Mouse (Mus musculus): Measurements from ENCODE around the gene Emsy. TPM values are rescaled to one million over a fixed set of nuclear protein-coding genes. Genes with fewer than 3 reads are reported as not detected.

Gene Emsy
- polyA plus RNA-seq, 1 experiment from 2014 or later: 25.8 TPM

GRCm38 (mm10) chr7:98562186-98562585 lies 94.4 kb downstream of the Emsy start:
- no peaks in the 10 kb centered on the region for H3K27me3 ChIP-seq
- H3K4me2 ChIP-seq (replicated peaks): no peak overlapping the region
- H3K4me3 ChIP-seq (replicated peaks): no peak overlapping the region
- no peak overlapping the region for H3K27ac ChIP-seq (replicated peaks)
- ATAC-seq (ENCODE audit: insufficient number of reproducible peaks, low FRiP score, low TSS enrichment, low read depth): no peak
- H3K4me1 ChIP-seq: peaks cover 11% of the 10 kb centered on the region; the same call in 1 of the 2 replicates
- no peaks in the 10 kb centered on the region for H3K36me3 ChIP-seq
- WGBS: 79% methylated on average over 8 of the region's 8 CpGs
- H3K9me3 ChIP-seq (replicated peaks): no peaks in the 10 kb centered on the region
- H3K9ac ChIP-seq: no peak overlapping the region

- no peaks in the 10 kb centered on the region for H3K9me3 ChIP-seq (replicated peaks)
- H3K4me3 ChIP-seq (replicated peaks): no peak overlapping the region
- no peak overlapping the region for H3K4me2 ChIP-seq (replicated peaks)
- no peak overlapping the region for H3K27ac ChIP-seq (replicated peaks)
- H3K9ac ChIP-seq: no peak overlapping the region
- no peak for ATAC-seq (ENCODE audit: insufficient number of reproducible peaks, low FRiP score, low TSS enrichment, low read depth)
- H3K36me3 ChIP-seq: no peaks in the 10 kb centered on the region
- H3K27me3 ChIP-seq: no peaks in the 10 kb centered on the region
- H3K4me1 ChIP-seq: peaks cover 11% of the 10 kb centered on the region; the same call in 1 of the 2 replicates
- 68% methylated on average over 12 of the region's 12 CpGs for WGBS
Measured at GRCm38 (mm10) chr7:98561556-98562164, 94.9 kb downstream of the Emsy start.

GRCm38 (mm10) chr7:98558128-98558921 lies 98.3 kb downstream of the Emsy start:
- Histone ChIP-seq H3K9me3 (replicated peaks) (no peaks in the 10 kb centered on the region), H3K27me3 (no peaks in the 10 kb centered on the region), H3K9ac (no peak overlapping the region), H3K4me2 (replicated peaks) (no peak overlapping the region), H3K4me3 (replicated peaks) (no peak overlapping the region), H3K4me1 (peaks cover 7% of the 10 kb centered on the region; the same call in 1 of the 2 replicates), H3K36me3 (no peaks in the 10 kb centered on the region), H3K27ac (replicated peaks) (no peak overlapping the region)
- ATAC-seq (ENCODE audit: insufficient number of reproducible peaks, low FRiP score, low TSS enrichment, low read depth): peak; percentile 37; the same call in 1 of the 2 replicates
- 52% methylated on average over 9 of the region's 9 CpGs for WGBS

- Histone ChIP-seq H3K27me3 (no peaks in the 10 kb centered on the region), H3K36me3 (no peaks in the 10 kb centered on the region), H3K27ac (replicated peaks) (no peak overlapping the region), H3K9ac (no peak overlapping the region), H3K9me3 (replicated peaks) (no peaks in the 10 kb centered on the region), H3K4me1 (peaks cover 7% of the 10 kb centered on the region; the same call in 1 of the 2 replicates), H3K4me3 (replicated peaks) (no peak overlapping the region), H3K4me2 (replicated peaks) (no peak overlapping the region)
- no peak for ATAC-seq (ENCODE audit: insufficient number of reproducible peaks, low FRiP score, low TSS enrichment, low read depth)
- 75% methylated on average over 6 of the region's 6 CpGs for WGBS
Measured at GRCm38 (mm10) chr7:98556767-98557394, 99.7 kb downstream of the Emsy start.

GRCm38 (mm10) chr7:98551041-98551440 lies 105.5 kb downstream of the Emsy start:
- H3K4me3 ChIP-seq (replicated peaks): no peak overlapping the region
- no peak overlapping the region for H3K9ac ChIP-seq
- no peak overlapping the region for H3K27ac ChIP-seq (replicated peaks)
- no peaks in the 10 kb centered on the region for H3K36me3 ChIP-seq
- no peak overlapping the region for H3K4me2 ChIP-seq (replicated peaks)
- H3K27me3 ChIP-seq: no peaks in the 10 kb centered on the region
- WGBS: 69% methylated on average over 3 of the region's 3 CpGs
- no peaks in the 10 kb centered on the region for H3K9me3 ChIP-seq (replicated peaks)
- H3K4me1 ChIP-seq: peaks cover 7% of the 10 kb centered on the region
- no peak for ATAC-seq (ENCODE audit: insufficient number of reproducible peaks, low FRiP score, low TSS enrichment, low read depth)

GRCm38 (mm10) chr7:98550596-98550995 lies 106.0 kb downstream of the Emsy start:
- Histone ChIP-seq H3K27ac (replicated peaks) (0 out of 2 replicates have a peak overlapping the region, but pooled peaks have one; percentile 7), H3K27me3 (no peaks in the 10 kb centered on the region), H3K4me1 (peaks cover 7% of the 10 kb centered on the region), H3K4me2 (replicated peaks) (no peak overlapping the region), H3K9ac (no peak overlapping the region), H3K9me3 (replicated peaks) (no peaks in the 10 kb centered on the region), H3K36me3 (no peaks in the 10 kb centered on the region), H3K4me3 (replicated peaks) (no peak overlapping the region)
- peak; percentile 53 for ATAC-seq (ENCODE audit: insufficient number of reproducible peaks, low FRiP score, low TSS enrichment, low read depth)
- 33% methylated on average over 2 of the region's 2 CpGs for WGBS

- ATAC-seq (ENCODE audit: insufficient number of reproducible peaks, low FRiP score, low TSS enrichment, low read depth): 0 out of 2 replicates have a peak, but pooled peaks have one; percentile 18
- WGBS: 52% methylated on average over 3 of the region's 3 CpGs
Measured at GRCm38 (mm10) chr7:98548839-98549238, 107.7 kb downstream of the Emsy start.

GRCm38 (mm10) chr7:98544556-98544955 lies 112.0 kb downstream of the Emsy start:
- WGBS: 67% methylated on average over 3 of the region's 3 CpGs
- ATAC-seq (ENCODE audit: insufficient number of reproducible peaks, low FRiP score, low TSS enrichment, low read depth): no peak
- peaks cover 5% of the 10 kb centered on the region for H3K4me1 ChIP-seq

More at GRCm38 (mm10) chr7:98548839-98549238, 107.7 kb downstream of the Emsy start:
- Histone ChIP-seq H3K9ac (no peak overlapping the region), H3K4me3 (replicated peaks) (no peak overlapping the region), H3K4me2 (replicated peaks) (no peak overlapping the region), H3K27ac (replicated peaks) (no peak overlapping the region), H3K27me3 (no peaks in the 10 kb centered on the region), H3K9me3 (replicated peaks) (no peaks in the 10 kb centered on the region), H3K4me1 (peaks cover 7% of the 10 kb centered on the region), H3K36me3 (no peaks in the 10 kb centered on the region)

GRCm38 (mm10) chr7:98543853-98544370 lies 112.7 kb downstream of the Emsy start:
- Histone ChIP-seq H3K4me2 (replicated peaks) (no peak overlapping the region), H3K36me3 (no peaks in the 10 kb centered on the region), H3K27me3 (no peaks in the 10 kb centered on the region), H3K4me3 (replicated peaks) (no peak overlapping the region), H3K4me1 (peaks cover 5% of the 10 kb centered on the region), H3K27ac (replicated peaks) (no peak overlapping the region), H3K9ac (no peak overlapping the region), H3K9me3 (replicated peaks) (no peaks in the 10 kb centered on the region)
- 56% methylated on average over 11 of the region's 11 CpGs for WGBS
- no peak for ATAC-seq (ENCODE audit: insufficient number of reproducible peaks, low FRiP score, low TSS enrichment, low read depth)

More at GRCm38 (mm10) chr7:98544556-98544955, 112.0 kb downstream of the Emsy start:
- Histone ChIP-seq H3K27ac (replicated peaks) (no peak overlapping the region), H3K4me3 (replicated peaks) (no peak overlapping the region), H3K9ac (no peak overlapping the region), H3K9me3 (replicated peaks) (no peaks in the 10 kb centered on the region), H3K4me2 (replicated peaks) (no peak overlapping the region), H3K36me3 (no peaks in the 10 kb centered on the region), H3K27me3 (no peaks in the 10 kb centered on the region)

- Histone ChIP-seq H3K36me3 (no peaks in the 10 kb centered on the region), H3K27ac (replicated peaks) (no peak overlapping the region), H3K4me2 (replicated peaks) (no peak overlapping the region), H3K27me3 (no peaks in the 10 kb centered on the region), H3K4me1 (peaks cover 12% of the 10 kb centered on the region), H3K4me3 (replicated peaks) (no peak overlapping the region), H3K9me3 (replicated peaks) (no peaks in the 10 kb centered on the region), H3K9ac (no peak overlapping the region)
- no peak for ATAC-seq (ENCODE audit: insufficient number of reproducible peaks, low FRiP score, low TSS enrichment, low read depth)
- 53% methylated on average over 6 of the region's 6 CpGs for WGBS
Measured at GRCm38 (mm10) chr7:98542731-98543142, 113.8 kb downstream of the Emsy start.

- Histone ChIP-seq H3K27me3 (no peaks in the 10 kb centered on the region), H3K27ac (replicated peaks) (no peak overlapping the region), H3K4me1 (peaks cover 17% of the 10 kb centered on the region), H3K9ac (no peak overlapping the region), H3K36me3 (no peaks in the 10 kb centered on the region), H3K4me3 (replicated peaks) (no peak overlapping the region), H3K4me2 (replicated peaks) (no peak overlapping the region), H3K9me3 (replicated peaks) (no peaks in the 10 kb centered on the region)
- WGBS: 87% methylated on average over 3 of the region's 3 CpGs
- no peak for ATAC-seq (ENCODE audit: insufficient number of reproducible peaks, low FRiP score, low TSS enrichment, low read depth)
Measured at GRCm38 (mm10) chr7:98542267-98542666, 114.3 kb downstream of the Emsy start.

All from embryonic facial prominence, embryonic 15.5 days (tissue).